Mouse (Mus musculus) liver, adult 2 months (tissue): Measurements from ENCODE around the gene Cacna1c. TPM values are rescaled to one million over a fixed set of nuclear protein-coding genes. Genes with fewer than 3 reads are reported as not detected.
A peak's percentile ranks its signal among the peaks of the same experiment; 100 is the strongest.

ENCODE experiments used
- DNase-seq: peaks from one replicate; pipeline ENCODE4 v3.0.0-alpha.2; 2011; ENCODE audit warnings: low read depth, low spot score; ENCODE audit errors: extremely low read depth
- H3K27ac ChIP-seq: fragments of 200-500 bp; replicated peaks from 2 replicates; pipeline ENCODE4 v1.5.1; 2012; ENCODE audit warnings: low read depth, mild to moderate bottlenecking, control low read depth, inconsistent platforms, low read length; ENCODE audit not compliant: insufficient read depth
- H3K27me3 ChIP-seq: fragments of 200-500 bp; 2 replicates; pipeline ENCODE4 v1.6.1; 2012; ENCODE audit warnings: mild to moderate bottlenecking, moderate library complexity, low read length, inconsistent platforms; ENCODE audit not compliant: control insufficient read depth, insufficient read depth
- H3K36me3 ChIP-seq: fragments of 200-500 bp; 2 replicates; pipeline ENCODE4 v1.6.1; 2012; ENCODE audit warnings: low read length, inconsistent platforms; ENCODE audit not compliant: control insufficient read depth, insufficient read depth
- H3K4me1 ChIP-seq: fragments of 200-500 bp; 2 replicates; pipeline ENCODE4 v1.6.1; 2011; ENCODE audit warnings: low read length; ENCODE audit not compliant: control insufficient read depth, insufficient read depth
- H3K4me3 ChIP-seq: fragments of 200-500 bp; 2 replicates; pipeline ENCODE4 v1.5.1; 2011; ENCODE audit warnings: low read depth, mild to moderate bottlenecking, control low read depth, low read length, moderate library complexity; ENCODE audit not compliant: insufficient read depth
- H3K79me2 ChIP-seq: fragments of 200-500 bp; 2 replicates; pipeline ENCODE4 v1.6.1; 2012; ENCODE audit warnings: inconsistent platforms, mild to moderate bottlenecking, low read length, moderate library complexity; ENCODE audit not compliant: control insufficient read depth, insufficient read depth
- H3K9ac ChIP-seq: fragments of 200-500 bp; 2 replicates; pipeline ENCODE4 v1.6.1; 2012; ENCODE audit warnings: low read depth, mild to moderate bottlenecking, control low read depth, inconsistent platforms, low read length
- CTCF ChIP-seq: fragments of 200-500 bp; IDR thresholded peaks from 2 replicates; pipeline ENCODE4 v1.5.1; 2011; ENCODE audit warnings: low read depth, low read length, control low read depth
- POLR2A ChIP-seq: fragments of 200-500 bp; IDR thresholded peaks from 2 replicates; pipeline ENCODE4 v1.6.1; 2011; ENCODE audit warnings: low read length, control low read depth; ENCODE audit not compliant: insufficient read depth; ENCODE audit errors: extremely low read depth
- WGBS: fragments of 180-500 bp; shearing (Covaris S2); methylation state at CpG from one replicate; pipeline ENCODE4 v1.1.7; 2018; 5-methylcytosine and 5-hydroxymethylcytosine counted together
- polyA plus RNA-seq: library from polyadenylated mRNA; depleted of rRNA; stranded (reverse); fragments of >200 nt; gene quantifications from 2 replicates; pipeline ENCODE4 v1.2.3, GENCODE M21; 2012
- total RNA-seq: library from RNA; depleted of rRNA; stranded (reverse); fragments of >200 nt; gene quantifications from 2 replicates; pipeline ENCODE4 v1.2.3, GENCODE M21; 2014

Cacna1c gene
- total and polyA plus RNA-seq, 2 experiments, result 0.09 to 0.18 TPM

DNA sequence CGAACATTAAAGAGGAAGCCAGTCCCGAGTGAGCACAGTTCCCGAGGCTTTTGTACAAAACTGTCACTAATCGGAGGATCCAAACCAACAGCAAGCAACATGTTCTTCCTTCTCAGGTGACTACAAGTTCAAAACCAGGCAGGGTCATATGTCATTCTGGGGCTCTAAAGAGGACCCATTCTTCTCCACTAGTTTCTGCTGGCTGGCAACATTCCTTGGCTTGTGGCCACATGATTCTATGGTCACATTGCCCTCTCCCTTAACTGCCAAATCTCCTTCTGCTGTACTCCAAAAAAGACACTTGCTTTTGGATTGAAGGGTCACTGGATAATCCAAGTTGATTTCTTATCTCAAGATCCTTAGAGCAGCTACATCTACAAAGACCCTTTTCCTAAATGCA, 82.9 kb downstream of the Cacna1c start:
- no peaks in the 10 kb centered on the region for H3K79me2 ChIP-seq
- TF ChIP-seq CTCF (no peak), POLR2A (no peak)

DNA sequence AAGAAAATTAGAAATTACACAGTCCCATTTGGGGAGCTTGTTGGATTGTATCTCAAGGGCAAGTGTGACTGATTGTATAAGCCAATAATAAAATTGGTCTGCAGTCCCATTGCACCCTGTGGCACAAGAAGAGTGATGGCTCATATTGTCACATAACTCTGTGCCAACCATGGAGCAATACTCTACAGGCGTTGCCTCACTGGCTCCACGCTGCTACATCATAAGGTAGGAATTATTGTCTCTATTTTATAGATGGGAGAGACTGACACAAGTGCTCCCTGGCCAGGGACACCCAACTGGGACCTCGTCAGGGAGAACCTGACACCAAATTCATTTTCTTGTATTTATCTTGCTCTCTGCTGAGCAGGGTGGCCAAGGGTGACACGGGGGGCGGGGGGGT, 85.8 kb downstream of the Cacna1c start:
- 73% methylated on average over 5 of the region's 5 CpGs for WGBS
- Histone ChIP-seq H3K27ac (no peak overlapping the region), H3K4me1 (peaks cover 3% of the 10 kb centered on the region; the same call in 1 of the 2 replicates), H3K36me3 (no peaks in the 10 kb centered on the region), H3K79me2 (no peaks in the 10 kb centered on the region), H3K27me3 (peaks cover 11% of the 10 kb centered on the region), H3K4me3 (no peak overlapping the region), H3K9ac (no peak overlapping the region)
- no peak for DNase-seq
- TF ChIP-seq CTCF (no peak), POLR2A (no peak)

More for the DNA sequence above, 82.9 kb downstream of the Cacna1c start:
- Histone ChIP-seq H3K36me3 (no peaks in the 10 kb centered on the region), H3K27ac (no peak overlapping the region), H3K27me3 (no peaks in the 10 kb centered on the region; the same call in 1 of the 2 replicates), H3K9ac (no peak overlapping the region), H3K4me1 (no peaks in the 10 kb centered on the region), H3K4me3 (no peak overlapping the region)
- DNase-seq, result no peak
- 83% methylated on average over 4 of the region's 4 CpGs for WGBS

DNA sequence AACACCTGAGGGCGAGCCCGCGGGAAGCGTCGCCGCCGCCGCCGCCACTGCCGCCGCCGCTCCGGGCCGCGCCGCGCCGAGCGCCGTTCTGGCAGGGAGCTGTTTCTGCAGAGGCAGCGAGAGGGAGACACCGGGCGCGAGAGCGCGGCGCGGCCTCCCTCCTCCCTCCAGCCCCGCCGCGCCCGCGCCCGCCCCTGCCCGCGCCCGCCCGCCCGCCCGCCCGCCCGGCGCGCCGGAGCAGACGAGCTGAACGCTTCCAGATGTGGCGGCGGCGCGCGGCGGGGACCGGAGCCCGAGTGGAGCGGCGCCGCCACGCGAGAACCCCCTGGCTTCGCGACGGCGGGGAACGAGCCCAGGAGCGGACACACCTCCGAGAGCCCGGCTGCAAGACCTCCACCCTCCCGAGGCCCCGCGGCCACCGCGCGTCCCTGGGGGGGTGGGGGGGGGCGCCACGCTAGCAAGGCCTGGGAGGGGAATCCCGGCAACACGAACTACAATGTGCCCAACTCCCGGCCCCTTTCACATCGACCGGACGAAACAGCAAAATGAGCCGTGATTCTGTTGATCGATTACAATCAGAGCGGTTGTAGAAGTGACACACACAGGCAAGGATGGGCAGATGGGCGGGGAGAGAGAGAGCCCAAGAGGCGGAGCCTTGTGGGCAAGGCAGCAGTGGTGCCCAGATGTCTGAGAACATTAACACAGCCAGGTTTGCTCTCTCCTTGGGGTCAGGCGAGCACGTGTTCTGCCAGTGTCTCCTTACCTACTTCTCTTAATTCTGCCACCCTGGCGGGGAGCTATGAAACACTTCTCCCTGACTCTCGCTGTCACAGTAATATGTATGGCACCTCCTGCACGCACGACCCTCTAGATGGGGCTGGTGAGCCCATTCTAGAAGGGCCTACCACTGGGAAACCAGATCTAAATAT, 87.5 kb downstream of the Cacna1c start:
- peak; percentile 9 for DNase-seq
- Histone ChIP-seq H3K9ac (no peak overlapping the region; the same call in 1 of the 2 replicates), H3K36me3 (no peaks in the 10 kb centered on the region), H3K4me1 (peaks cover 3% of the 10 kb centered on the region; the same call in 1 of the 2 replicates), H3K27me3 (peaks cover 11% of the 10 kb centered on the region), H3K79me2 (no peaks in the 10 kb centered on the region), H3K27ac (no peak overlapping the region), H3K4me3 (peak overlapping the region; percentile 37; the same call in 1 of the 2 replicates)
- no peak for TF ChIP-seq POLR2A
- peak; percentile 21; the same call in 1 of the 2 replicates for TF ChIP-seq CTCF
- WGBS, result 2% methylated on average over 48 of the region's 93 CpGs

DNA sequence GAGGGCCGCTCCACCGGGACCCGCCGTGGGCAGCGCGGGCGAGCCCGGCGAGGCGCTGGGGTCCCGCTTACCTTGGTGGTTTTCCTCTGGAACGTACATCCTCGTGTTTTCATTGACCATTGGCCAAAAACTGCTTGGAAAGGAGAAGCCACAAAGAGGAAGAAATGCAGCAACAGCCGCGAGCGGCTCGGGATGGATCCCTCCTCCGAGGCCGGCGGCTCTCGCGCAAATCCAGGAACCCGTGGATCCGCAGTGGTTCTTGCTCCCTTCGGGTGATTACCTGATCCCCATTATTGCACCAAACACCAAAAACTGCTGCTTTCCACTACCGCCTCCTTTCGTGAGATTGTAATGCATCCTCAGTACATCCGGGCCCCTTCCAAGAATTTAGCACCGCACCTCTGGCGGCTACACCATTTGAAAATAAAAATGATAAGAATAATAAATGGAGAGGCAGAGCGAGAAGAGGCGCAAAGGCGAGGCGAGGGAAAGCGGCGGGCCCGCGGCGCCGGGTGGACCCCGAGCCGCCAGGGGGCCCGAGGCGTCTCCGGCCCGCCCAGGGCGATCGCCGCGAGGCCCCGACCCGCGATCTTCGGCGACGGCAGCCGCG, 88.3 kb downstream of the Cacna1c start:
- TF ChIP-seq POLR2A, result no peak
- no peak for TF ChIP-seq CTCF

DNA sequence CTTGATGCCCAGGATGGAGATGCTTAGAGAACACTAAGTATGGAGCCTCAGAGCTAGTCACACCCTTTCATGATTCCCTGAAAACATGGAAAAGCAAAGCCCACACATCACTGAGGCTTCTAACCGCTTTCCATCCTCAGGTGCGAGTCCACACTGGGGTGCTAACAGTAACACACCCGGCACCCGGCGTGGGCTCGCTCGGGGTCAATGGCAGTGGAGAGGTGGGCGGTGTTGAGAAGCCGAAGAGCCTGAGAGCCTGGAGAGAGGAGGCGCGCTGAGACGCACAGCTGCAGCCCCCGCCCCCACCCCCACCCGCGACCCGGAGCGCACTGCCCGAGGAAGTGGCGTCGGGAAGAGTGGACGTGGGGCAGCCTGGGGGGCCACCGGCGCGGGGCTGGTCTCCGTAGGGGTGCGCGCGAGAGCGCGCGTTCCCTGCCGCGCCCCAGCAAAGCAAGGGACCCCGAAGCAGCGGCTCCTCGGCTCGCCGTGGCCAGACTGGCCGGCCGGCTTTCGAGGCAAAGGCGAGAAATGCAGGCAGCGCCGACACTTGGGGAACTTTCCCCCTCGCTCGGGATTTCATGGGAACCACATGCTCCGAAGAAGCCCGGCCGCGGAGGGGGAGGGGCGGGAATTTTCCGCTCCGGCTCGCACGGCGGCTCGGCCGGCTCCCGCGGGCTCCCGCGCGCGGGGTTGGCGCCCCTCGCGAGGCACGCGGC, 88.9 kb downstream of the Cacna1c start:
- WGBS, result 1% methylated on average over 69 of the region's 69 CpGs
- no peak for DNase-seq
- Histone ChIP-seq H3K27me3 (peaks cover 11% of the 10 kb centered on the region), H3K4me1 (peaks cover 3% of the 10 kb centered on the region; the same call in 1 of the 2 replicates), H3K9ac (no peak overlapping the region), H3K79me2 (no peaks in the 10 kb centered on the region), H3K4me3 (peak overlapping the region; percentile 35; the same call in 1 of the 2 replicates), H3K27ac (no peak overlapping the region), H3K36me3 (no peaks in the 10 kb centered on the region)
- no peak for TF ChIP-seq POLR2A
- TF ChIP-seq CTCF, result no peak

More for the DNA sequence above, 88.3 kb downstream of the Cacna1c start:
- no peak overlapping the region; the same call in 1 of the 2 replicates for H3K9ac ChIP-seq
- H3K4me1 ChIP-seq, result peaks cover 3% of the 10 kb centered on the region; the same call in 1 of the 2 replicates
- H3K36me3 ChIP-seq, result no peaks in the 10 kb centered on the region
- no peaks in the 10 kb centered on the region for H3K79me2 ChIP-seq
- peaks cover 11% of the 10 kb centered on the region for H3K27me3 ChIP-seq
- H3K4me3 ChIP-seq, result peak overlapping the region; percentile 35; the same call in 1 of the 2 replicates
- no peak for DNase-seq
- H3K27ac ChIP-seq, result no peak overlapping the region
- WGBS, result 4% methylated on average over 58 of the region's 58 CpGs
